Mouse (Mus musculus): Measurements from ENCODE around the gene Ttc7b. TPM values are rescaled to one million over a fixed set of nuclear protein-coding genes. Genes with fewer than 3 reads are reported as not detected.
A peak's percentile ranks its signal among the peaks of the same experiment; 100 is the strongest.

The Ttc7b gene
- polyA plus RNA-seq, 1 experiment from 2014 or later, result 6.6 TPM

DNA sequence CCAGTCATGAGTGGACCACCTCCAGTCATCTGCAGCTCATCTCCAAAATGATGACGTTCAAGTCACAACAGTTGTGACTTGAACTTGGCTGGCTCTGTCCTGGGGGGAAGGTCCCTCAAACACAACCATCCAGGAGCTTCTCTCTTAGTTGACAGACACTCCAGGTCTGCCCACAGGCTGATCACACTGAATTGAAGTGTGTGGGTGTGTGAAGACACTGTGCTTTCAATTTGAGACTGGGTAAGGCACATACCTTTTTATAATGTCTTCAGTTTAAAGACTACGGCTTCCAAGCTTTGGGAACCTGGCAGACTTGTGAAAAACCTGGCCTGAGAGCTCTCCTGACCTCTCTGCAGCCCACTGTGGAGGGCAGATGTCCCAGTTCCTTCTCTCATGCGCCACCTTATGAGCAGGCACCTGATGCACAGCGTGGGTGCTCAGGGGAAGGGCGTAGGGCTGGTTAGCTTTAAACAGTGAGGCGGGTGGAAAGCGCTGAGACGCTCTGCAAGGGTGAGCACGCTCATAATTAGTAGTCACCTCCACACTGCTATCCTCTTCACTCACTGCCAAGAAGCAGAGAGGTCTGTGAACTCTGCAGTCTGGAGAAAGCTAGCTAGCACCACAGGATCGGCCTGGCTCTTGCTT, 28.5 kb downstream of the Ttc7b start:
- WGBS, result 93% methylated on average over 10 of the region's 10 CpGs
- no peak overlapping the region for H3K4me3 ChIP-seq (ENCODE audit: low read depth, low read length)
- H3K9ac ChIP-seq (replicated peaks; ENCODE audit: low read depth), result no peak overlapping the region
- H3K4me1 ChIP-seq (ENCODE audit: insufficient read depth, low read depth, low read length), result no peaks in the 10 kb centered on the region
- DNase-seq (ENCODE audit: low spot score) (no peak), ATAC-seq (no peak)
- TF ChIP-seq CTCF (IDR thresholded peaks at IDR 0.05) (no peak), EP300 (IDR thresholded peaks at IDR 0.05) (no peak)
- H3K9me3 ChIP-seq (ENCODE audit: low read length), result no peaks in the 10 kb centered on the region
- no peak overlapping the region for H3K27ac ChIP-seq (ENCODE audit: low read length)
- H3K4me2 ChIP-seq (replicated peaks; ENCODE audit: low read depth, low read length), result no peak overlapping the region
- peaks cover 15% of the 10 kb centered on the region for H3K36me3 ChIP-seq (ENCODE audit: insufficient read depth, low read length)
- H3K27me3 ChIP-seq (replicated peaks; ENCODE audit: insufficient read depth, low read length), result no peaks in the 10 kb centered on the region

DNA sequence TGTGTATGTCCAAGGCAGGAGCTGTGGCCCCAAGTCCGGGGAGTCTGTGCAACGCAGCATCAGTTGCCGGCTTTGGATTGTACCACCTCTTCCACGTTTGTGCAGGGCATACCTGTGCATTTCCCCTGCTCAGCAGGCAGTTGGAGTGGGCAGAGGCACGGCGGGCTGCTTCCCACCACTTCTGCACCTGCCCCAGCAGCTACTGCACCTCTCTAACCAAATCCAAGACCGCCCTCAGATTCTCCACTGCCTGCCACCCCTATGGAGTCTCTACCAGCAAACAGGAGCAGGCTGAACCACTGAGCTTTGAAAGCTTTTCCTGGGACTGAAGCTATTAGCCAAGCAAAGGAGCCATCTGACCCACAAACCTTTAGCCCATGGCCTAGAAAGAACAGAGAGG, 30.8 kb downstream of the Ttc7b start:
- TF ChIP-seq EP300 (IDR thresholded peaks at IDR 0.05) (no peak), CTCF (IDR thresholded peaks at IDR 0.05) (no peak)
- Histone ChIP-seq H3K4me1 (ENCODE audit: insufficient read depth, low read depth, low read length) (no peaks in the 10 kb centered on the region), H3K9ac (replicated peaks; ENCODE audit: low read depth) (no peak overlapping the region), H3K4me2 (replicated peaks; ENCODE audit: low read depth, low read length) (no peak overlapping the region), H3K36me3 (ENCODE audit: insufficient read depth, low read length) (peaks cover 12% of the 10 kb centered on the region), H3K27ac (ENCODE audit: low read length) (no peak overlapping the region), H3K27me3 (replicated peaks; ENCODE audit: insufficient read depth, low read length) (no peaks in the 10 kb centered on the region), H3K4me3 (ENCODE audit: low read depth, low read length) (no peak overlapping the region), H3K9me3 (ENCODE audit: low read length) (no peaks in the 10 kb centered on the region)
- 82% methylated on average over 7 of the region's 7 CpGs for WGBS
- no peak for ATAC-seq
- no peak for DNase-seq (ENCODE audit: low spot score)

DNA sequence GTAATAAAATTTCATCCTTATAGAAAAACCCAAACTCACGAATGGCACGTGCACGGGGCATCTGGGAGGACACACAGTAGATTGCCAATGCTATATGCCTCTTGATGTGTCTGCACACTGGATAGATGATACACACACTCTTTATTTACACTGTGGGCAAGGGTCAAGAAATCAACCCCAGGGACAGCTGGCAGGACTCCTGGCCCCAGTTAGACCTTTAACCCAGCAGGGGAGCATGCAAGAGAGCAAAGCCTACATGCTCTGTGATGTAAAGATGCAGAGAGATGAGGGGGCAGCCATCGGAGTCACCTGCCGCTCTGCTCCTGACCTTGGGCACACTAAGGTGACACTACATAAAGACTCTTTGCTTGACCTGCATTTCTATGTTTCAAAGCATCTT, 32.3 kb downstream of the Ttc7b start:
- Histone ChIP-seq H3K4me1 (ENCODE audit: insufficient read depth, low read depth, low read length) (no peaks in the 10 kb centered on the region), H3K27ac (ENCODE audit: low read length) (no peak overlapping the region), H3K9me3 (ENCODE audit: low read length) (no peaks in the 10 kb centered on the region), H3K27me3 (replicated peaks; ENCODE audit: insufficient read depth, low read length) (no peaks in the 10 kb centered on the region), H3K9ac (replicated peaks; ENCODE audit: low read depth) (no peak overlapping the region), H3K4me2 (replicated peaks; ENCODE audit: low read depth, low read length) (no peak overlapping the region), H3K36me3 (ENCODE audit: insufficient read depth, low read length) (peaks cover 3% of the 10 kb centered on the region; the same call in 1 of the 2 replicates), H3K4me3 (ENCODE audit: low read depth, low read length) (no peak overlapping the region)
- 94% methylated on average over 5 of the region's 5 CpGs for WGBS
- DNase-seq (ENCODE audit: low spot score) (no peak), ATAC-seq (no peak)
- no peak for TF ChIP-seq CTCF (IDR thresholded peaks at IDR 0.05)
- no peak for TF ChIP-seq EP300 (IDR thresholded peaks at IDR 0.05)

DNA sequence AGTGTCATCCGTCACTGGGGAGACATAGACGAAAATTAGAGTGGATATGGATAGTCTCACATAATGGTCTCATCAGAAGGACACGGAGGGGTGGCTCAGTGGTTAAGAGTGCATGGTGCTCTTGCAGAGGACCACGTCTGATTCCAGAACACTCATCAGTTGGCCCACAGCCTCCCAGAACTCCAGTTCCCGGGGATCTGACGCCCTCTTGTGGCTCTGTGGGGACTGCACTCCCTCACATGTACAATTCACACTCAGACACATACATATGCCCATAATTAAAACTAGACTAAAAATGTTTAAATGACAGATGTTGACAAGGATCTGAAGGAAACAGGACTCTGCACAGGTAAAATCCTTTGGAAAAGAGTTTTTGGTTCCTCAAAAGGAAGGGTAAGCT, 34.4 kb downstream of the Ttc7b start:
- ATAC-seq (no peak), DNase-seq (ENCODE audit: low spot score) (no peak)
- Histone ChIP-seq H3K4me2 (replicated peaks; ENCODE audit: low read depth, low read length) (no peak overlapping the region), H3K36me3 (ENCODE audit: insufficient read depth, low read length) (no peaks in the 10 kb centered on the region), H3K4me1 (ENCODE audit: insufficient read depth, low read depth, low read length) (no peaks in the 10 kb centered on the region), H3K27me3 (replicated peaks; ENCODE audit: insufficient read depth, low read length) (no peaks in the 10 kb centered on the region), H3K27ac (ENCODE audit: low read length) (no peak overlapping the region), H3K4me3 (ENCODE audit: low read depth, low read length) (no peak overlapping the region), H3K9ac (replicated peaks; ENCODE audit: low read depth) (no peak overlapping the region), H3K9me3 (ENCODE audit: low read length) (no peaks in the 10 kb centered on the region)
- 61% methylated on average over 6 of the region's 6 CpGs for WGBS
- TF ChIP-seq CTCF (IDR thresholded peaks at IDR 0.05), result peak; percentile 57
- TF ChIP-seq EP300 (IDR thresholded peaks at IDR 0.05), result no peak

DNA sequence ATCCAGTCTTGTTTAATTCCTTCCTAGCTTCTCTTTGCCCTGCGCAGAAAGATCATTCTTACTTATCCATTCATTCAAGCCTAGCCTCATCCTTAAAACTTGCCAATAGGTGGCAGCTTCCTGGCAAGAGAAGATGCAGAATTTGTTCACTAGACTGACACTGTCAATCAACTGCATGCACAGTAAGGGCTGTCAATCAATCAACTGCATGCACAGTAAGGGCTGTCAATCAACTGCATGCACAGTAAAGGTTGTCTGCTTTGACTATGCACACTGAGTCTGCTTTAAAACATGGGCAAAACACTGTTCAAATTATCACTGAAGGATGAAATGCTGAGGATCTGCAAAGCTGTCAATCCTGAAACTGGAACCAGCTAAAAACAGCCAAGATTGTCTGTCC, 37.6 kb downstream of the Ttc7b start:
- H3K9me3 ChIP-seq (ENCODE audit: low read length), result no peaks in the 10 kb centered on the region
- H3K27ac ChIP-seq (ENCODE audit: low read length), result no peak overlapping the region
- ATAC-seq (no peak), DNase-seq (ENCODE audit: low spot score) (no peak)
- 95% methylated on average over 1 of the region's 1 CpGs for WGBS
- H3K4me1 ChIP-seq (ENCODE audit: insufficient read depth, low read depth, low read length), result no peaks in the 10 kb centered on the region; the same call in 1 of the 2 replicates
- no peak overlapping the region for H3K9ac ChIP-seq (replicated peaks; ENCODE audit: low read depth)
- TF ChIP-seq EP300 (IDR thresholded peaks at IDR 0.05) (no peak), CTCF (IDR thresholded peaks at IDR 0.05) (no peak)
- H3K4me2 ChIP-seq (replicated peaks; ENCODE audit: low read depth, low read length), result no peak overlapping the region
- H3K27me3 ChIP-seq (replicated peaks; ENCODE audit: insufficient read depth, low read length), result no peaks in the 10 kb centered on the region
- H3K4me3 ChIP-seq (ENCODE audit: low read depth, low read length), result no peak overlapping the region
- no peaks in the 10 kb centered on the region for H3K36me3 ChIP-seq (ENCODE audit: insufficient read depth, low read length)

DNA sequence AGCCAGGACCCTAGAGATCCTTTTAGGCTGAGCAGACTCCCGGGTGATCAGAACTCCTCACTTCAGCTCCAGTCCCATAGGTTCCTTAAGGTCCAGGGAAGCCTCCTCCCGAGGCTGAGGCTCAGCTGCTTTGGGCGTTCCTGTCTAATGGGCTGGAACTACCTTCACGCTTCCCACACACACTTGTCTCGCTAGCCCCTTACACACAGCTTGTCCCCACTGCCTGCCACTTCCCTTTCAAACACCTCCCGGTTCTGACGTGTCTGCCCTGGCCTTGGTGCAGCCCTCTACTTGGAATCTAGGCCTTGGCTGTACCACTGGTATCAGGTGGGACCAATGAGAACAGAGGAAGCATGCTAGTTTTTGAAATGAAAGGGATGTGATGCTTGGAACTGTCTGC, 38.4 kb downstream of the Ttc7b start:
- H3K36me3 ChIP-seq (ENCODE audit: insufficient read depth, low read length), result no peaks in the 10 kb centered on the region
- TF ChIP-seq EP300 (IDR thresholded peaks at IDR 0.05), result no peak
- TF ChIP-seq CTCF (IDR thresholded peaks at IDR 0.05), result no peak
- no peaks in the 10 kb centered on the region for H3K9me3 ChIP-seq (ENCODE audit: low read length)
- H3K4me2 ChIP-seq (replicated peaks; ENCODE audit: low read depth, low read length), result no peak overlapping the region
- no peaks in the 10 kb centered on the region; the same call in 1 of the 2 replicates for H3K4me1 ChIP-seq (ENCODE audit: insufficient read depth, low read depth, low read length)
- no peak overlapping the region for H3K4me3 ChIP-seq (ENCODE audit: low read depth, low read length)
- ATAC-seq (0 out of 2 replicates have a peak, but pooled peaks have one; percentile 11), DNase-seq (ENCODE audit: low spot score) (no peak)
- H3K27ac ChIP-seq (ENCODE audit: low read length), result 0 out of 2 replicates have a peak overlapping the region, but pooled peaks have one; percentile 1
- no peak overlapping the region for H3K9ac ChIP-seq (replicated peaks; ENCODE audit: low read depth)
- H3K27me3 ChIP-seq (replicated peaks; ENCODE audit: insufficient read depth, low read length), result no peaks in the 10 kb centered on the region
- WGBS, result 78% methylated on average over 7 of the region's 7 CpGs
